Mouse (Mus musculus): Measurements from ENCODE around the gene Rnf212b. TPM values are rescaled to one million over a fixed set of nuclear protein-coding genes. Genes with fewer than 3 reads are reported as not detected.

Rnf212b gene
- polyA plus RNA-seq, 1 experiment: not detected

DNA sequence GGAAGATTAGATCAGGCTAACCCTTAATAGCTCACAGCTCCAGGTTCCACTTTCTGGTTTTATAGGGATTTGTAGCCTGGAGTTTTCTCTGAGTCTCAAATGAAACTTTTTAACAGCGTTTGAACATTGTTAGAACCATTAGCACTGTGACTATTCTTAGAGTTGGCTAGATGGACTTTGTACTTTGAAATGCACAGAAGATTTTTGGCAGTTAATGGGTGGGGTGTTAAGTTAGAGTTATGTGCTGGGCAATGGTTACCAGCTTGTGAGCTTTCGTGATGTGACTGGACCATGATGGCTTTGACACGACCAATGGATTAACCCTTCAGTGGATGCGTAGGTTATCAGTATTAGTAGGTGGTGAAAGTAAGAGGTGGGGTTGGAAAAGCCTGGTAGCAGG is 7.8 kb upstream of the Rnf212b start:
- Histone ChIP-seq H3K4me3 (replicated peaks; ENCODE audit: control insufficient read depth, low read depth, low read length) (no peak overlapping the region), H3K4me1 (ENCODE audit: control insufficient read depth, insufficient read depth, low read length) (no peaks in the 10 kb centered on the region; the same call in 1 of the 2 replicates), H3K27ac (ENCODE audit: control insufficient read depth, insufficient read depth, low read depth, low read length, poor library complexity) (no peak overlapping the region)
- 80% methylated on average over 4 of the region's 4 CpGs for WGBS
- TF ChIP-seq CTCF (IDR thresholded peaks at IDR 0.05; ENCODE audit: control insufficient read depth, insufficient read depth, low read length) (no peak), POLR2A (IDR thresholded peaks at IDR 0.05; ENCODE audit: borderline replicate concordance, control insufficient read depth, low read depth, low read length) (no peak)

DNA sequence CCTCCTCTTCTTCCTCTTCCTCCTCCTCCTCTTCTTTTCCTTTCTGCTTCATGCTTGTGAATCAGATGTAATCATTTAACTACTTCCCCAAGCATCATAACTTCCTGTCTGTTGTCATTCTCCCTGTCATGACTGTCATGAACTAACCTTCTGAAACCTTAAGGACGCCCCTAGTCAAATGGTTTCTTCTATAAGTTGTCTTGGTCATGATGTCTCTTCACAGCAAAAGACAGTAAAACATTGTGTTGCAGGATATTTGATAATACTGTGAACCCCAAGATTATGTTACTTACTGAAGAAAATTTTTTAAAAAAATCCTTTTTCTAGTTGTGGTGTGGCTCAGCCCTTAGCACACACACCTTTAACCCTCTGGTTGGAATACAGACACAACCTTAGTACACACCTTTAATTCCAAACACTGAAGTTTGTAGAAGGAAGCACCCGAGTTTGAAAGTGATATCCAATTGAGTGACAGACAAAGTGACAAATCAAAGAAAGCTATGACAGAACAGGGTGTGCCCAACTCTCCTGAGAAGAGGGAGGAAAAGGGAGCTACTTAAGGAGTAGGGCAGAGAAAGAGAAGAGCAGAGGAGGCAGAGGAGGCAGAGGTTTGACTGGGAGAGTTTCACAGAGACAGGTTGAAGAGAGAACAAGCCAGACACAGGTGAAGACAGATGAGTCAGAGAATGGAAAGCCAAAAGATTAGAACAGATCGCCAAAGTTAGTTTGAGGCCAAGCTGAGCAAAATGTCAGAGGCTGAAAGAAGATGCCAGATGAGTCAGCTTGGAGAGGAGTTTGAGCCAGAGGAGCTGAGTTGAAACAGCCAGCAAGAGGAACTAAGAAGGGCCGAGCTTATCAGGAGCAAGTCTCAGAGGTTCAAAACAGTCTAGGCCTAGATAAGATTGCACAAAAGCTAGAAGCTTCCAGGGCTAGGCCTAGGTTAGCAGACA is 4.9 kb upstream of the Rnf212b start:
- TF ChIP-seq CTCF (IDR thresholded peaks at IDR 0.05; ENCODE audit: control insufficient read depth, insufficient read depth, low read length): no peak
- no peak for TF ChIP-seq POLR2A (IDR thresholded peaks at IDR 0.05; ENCODE audit: borderline replicate concordance, control insufficient read depth, low read depth, low read length)
- 26% methylated on average over 4 of the region's 4 CpGs for WGBS
- H3K27ac ChIP-seq (ENCODE audit: control insufficient read depth, insufficient read depth, low read depth, low read length, poor library complexity): no peak overlapping the region; the same call in 1 of the 2 replicates
- no peaks in the 10 kb centered on the region for H3K4me1 ChIP-seq (ENCODE audit: control insufficient read depth, insufficient read depth, low read length)
- H3K4me3 ChIP-seq (replicated peaks; ENCODE audit: control insufficient read depth, low read depth, low read length): no peak overlapping the region

DNA sequence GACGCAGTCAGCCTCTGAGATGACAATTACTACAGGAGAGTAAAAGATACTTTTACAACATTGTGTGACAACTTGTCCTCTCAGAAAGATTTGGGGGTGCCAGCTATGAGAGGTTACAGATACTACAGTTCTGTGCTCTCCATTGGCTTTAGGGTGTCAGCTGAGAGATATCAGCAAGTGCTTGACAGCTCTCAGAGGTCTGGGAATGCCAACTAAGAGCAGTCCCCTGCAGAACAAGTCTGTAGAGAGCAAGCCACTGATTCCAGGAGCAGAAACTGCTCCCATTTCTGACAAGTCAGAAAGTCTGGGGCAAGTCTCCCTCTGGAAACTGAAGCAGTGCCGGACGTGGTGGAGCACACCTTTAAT is 4.3 kb upstream of the Rnf212b start:
- Histone ChIP-seq H3K27ac (ENCODE audit: control insufficient read depth, insufficient read depth, low read depth, low read length, poor library complexity) (no peak overlapping the region), H3K4me1 (ENCODE audit: control insufficient read depth, insufficient read depth, low read length) (no peaks in the 10 kb centered on the region), H3K4me3 (replicated peaks; ENCODE audit: control insufficient read depth, low read depth, low read length) (no peak overlapping the region)
- TF ChIP-seq CTCF (IDR thresholded peaks at IDR 0.05; ENCODE audit: control insufficient read depth, insufficient read depth, low read length) (no peak), POLR2A (IDR thresholded peaks at IDR 0.05; ENCODE audit: borderline replicate concordance, control insufficient read depth, low read depth, low read length) (no peak)
- WGBS: 68% methylated on average over 3 of the region's 3 CpGs

DNA sequence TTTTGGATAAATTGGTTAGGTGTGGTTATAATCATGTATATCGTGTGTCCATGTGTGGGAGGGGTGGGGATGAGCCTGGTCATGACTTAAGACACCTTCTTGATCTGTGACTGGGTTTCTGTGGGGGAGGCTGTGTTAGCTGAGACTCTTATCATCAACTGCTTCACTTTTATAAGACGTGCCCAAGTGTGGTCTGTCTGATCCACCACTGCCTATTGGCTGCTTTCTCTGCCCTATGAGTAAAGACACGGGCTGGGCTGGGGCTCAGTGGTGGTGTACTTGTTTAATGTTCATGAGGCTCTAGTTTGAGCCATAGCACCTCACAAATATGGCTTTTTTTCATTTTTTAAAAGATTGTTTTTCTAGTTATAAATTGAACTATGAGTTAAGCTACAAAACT is 1.8 kb downstream of the Rnf212b start:
- Histone ChIP-seq H3K4me1 (ENCODE audit: control insufficient read depth, insufficient read depth, low read length) (no peaks in the 10 kb centered on the region), H3K27ac (ENCODE audit: control insufficient read depth, insufficient read depth, low read depth, low read length, poor library complexity) (no peak overlapping the region), H3K4me3 (replicated peaks; ENCODE audit: control insufficient read depth, low read depth, low read length) (no peak overlapping the region)
- WGBS: 52% methylated on average over 3 of the region's 3 CpGs
- TF ChIP-seq CTCF (IDR thresholded peaks at IDR 0.05; ENCODE audit: control insufficient read depth, insufficient read depth, low read length): no peak

DNA sequence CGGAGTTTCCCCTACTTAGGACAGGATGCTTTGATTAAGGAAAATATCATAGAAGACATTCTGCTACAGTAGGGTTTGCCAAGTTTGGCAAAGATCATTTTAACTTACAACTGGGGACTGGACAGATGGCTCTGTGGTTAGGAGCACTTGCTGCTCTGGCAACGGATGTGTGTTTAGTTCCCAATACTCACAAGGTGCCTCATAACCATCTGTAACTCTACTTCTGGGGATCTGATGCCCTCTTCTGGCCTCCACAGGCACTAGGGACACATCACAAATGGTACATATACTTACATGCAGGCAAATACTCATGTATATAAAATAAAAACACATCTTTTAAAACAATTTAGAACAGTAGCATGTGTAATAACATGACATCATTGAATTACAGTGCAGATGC is 3.9 kb downstream of the Rnf212b start:
- TF ChIP-seq CTCF (IDR thresholded peaks at IDR 0.05; ENCODE audit: control insufficient read depth, insufficient read depth, low read length) (no peak), POLR2A (IDR thresholded peaks at IDR 0.05; ENCODE audit: borderline replicate concordance, control insufficient read depth, low read depth, low read length) (no peak)
- no peaks in the 10 kb centered on the region for H3K4me1 ChIP-seq (ENCODE audit: control insufficient read depth, insufficient read depth, low read length)
- no peak overlapping the region for H3K27ac ChIP-seq (ENCODE audit: control insufficient read depth, insufficient read depth, low read depth, low read length, poor library complexity)
- no peak overlapping the region for H3K4me3 ChIP-seq (replicated peaks; ENCODE audit: control insufficient read depth, low read depth, low read length)
- WGBS: 34% methylated on average over 2 of the region's 2 CpGs

DNA sequence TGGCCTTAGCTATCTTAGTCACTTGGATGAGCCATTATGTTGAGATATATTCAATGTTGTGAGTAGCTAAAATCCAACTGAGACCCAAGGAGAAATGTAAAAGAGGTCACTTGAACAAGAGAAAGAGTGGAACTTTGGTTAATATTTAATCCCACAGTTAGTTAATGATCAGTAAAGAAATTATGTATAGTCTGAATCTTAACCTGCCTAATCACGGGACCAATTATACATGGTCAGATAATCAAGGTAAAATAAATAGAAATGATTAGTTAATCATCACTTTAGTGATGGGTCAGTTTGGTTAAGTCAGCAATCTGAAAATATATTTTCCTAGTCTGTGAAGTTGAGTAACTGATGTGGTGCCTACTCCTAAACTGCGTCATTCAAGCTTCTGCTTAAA is 8.4 kb downstream of the Rnf212b start:
- 85% methylated on average over 2 of the region's 2 CpGs for WGBS
- TF ChIP-seq POLR2A (IDR thresholded peaks at IDR 0.05; ENCODE audit: borderline replicate concordance, control insufficient read depth, low read depth, low read length) (no peak), CTCF (IDR thresholded peaks at IDR 0.05; ENCODE audit: control insufficient read depth, insufficient read depth, low read length) (no peak)

DNA sequence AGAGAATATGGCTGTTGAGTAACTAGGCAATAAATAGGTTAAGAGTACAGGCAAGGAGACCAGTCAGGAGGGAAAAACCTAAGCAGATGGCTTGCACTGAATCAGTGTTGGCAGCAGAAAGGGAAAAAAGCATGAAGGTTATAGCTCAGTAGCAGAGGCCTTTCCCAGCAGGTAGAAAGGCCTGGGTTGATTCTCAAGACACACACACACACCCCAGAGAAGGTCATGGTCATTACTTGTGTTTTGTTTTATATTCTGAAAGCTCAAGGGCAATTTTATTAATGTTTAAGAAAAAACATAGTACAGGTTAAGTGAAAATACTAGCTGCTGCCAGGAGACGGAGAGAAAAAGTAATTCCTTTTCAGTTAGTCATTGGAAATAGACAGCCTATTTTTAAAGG is 9.8 kb downstream of the Rnf212b start:
- no peak overlapping the region for H3K27ac ChIP-seq (ENCODE audit: control insufficient read depth, insufficient read depth, low read depth, low read length, poor library complexity)
- no peak overlapping the region for H3K4me3 ChIP-seq (replicated peaks; ENCODE audit: control insufficient read depth, low read depth, low read length)
- TF ChIP-seq CTCF (IDR thresholded peaks at IDR 0.05; ENCODE audit: control insufficient read depth, insufficient read depth, low read length): no peak
- no peak for TF ChIP-seq POLR2A (IDR thresholded peaks at IDR 0.05; ENCODE audit: borderline replicate concordance, control insufficient read depth, low read depth, low read length)
- 86% methylated on average over 1 of the region's 1 CpGs for WGBS
- no peaks in the 10 kb centered on the region for H3K4me1 ChIP-seq (ENCODE audit: control insufficient read depth, insufficient read depth, low read length)

More for the DNA sequence above, 8.4 kb downstream of the Rnf212b start:
- no peak overlapping the region for H3K27ac ChIP-seq (ENCODE audit: control insufficient read depth, insufficient read depth, low read depth, low read length, poor library complexity)
- no peak overlapping the region for H3K4me3 ChIP-seq (replicated peaks; ENCODE audit: control insufficient read depth, low read depth, low read length)
- H3K4me1 ChIP-seq (ENCODE audit: control insufficient read depth, insufficient read depth, low read length): no peaks in the 10 kb centered on the region

DNA sequence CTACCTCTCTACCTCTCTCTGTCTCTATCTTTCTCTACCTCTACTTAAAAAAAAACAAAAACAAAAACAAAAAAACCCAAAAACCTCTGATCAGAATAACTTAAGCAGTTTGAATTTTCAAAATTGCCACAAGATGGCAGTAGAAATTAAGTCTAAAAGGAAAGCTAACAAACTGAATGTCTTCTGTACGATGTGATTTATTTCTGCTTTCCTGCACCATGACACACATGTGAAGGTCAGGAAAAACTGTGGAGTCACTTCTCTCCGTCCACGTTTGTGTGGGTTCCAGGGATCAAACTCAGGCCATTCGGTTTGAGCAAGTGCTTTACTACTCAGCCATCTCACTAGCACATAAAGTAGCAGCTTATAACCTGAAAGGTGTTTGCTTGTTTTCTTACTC is 29.5 kb downstream of the Rnf212b start:
- Histone ChIP-seq H3K27ac (ENCODE audit: control insufficient read depth, insufficient read depth, low read depth, low read length, poor library complexity) (no peak overlapping the region), H3K4me3 (replicated peaks; ENCODE audit: control insufficient read depth, low read depth, low read length) (no peak overlapping the region), H3K4me1 (ENCODE audit: control insufficient read depth, insufficient read depth, low read length) (no peaks in the 10 kb centered on the region; the same call in 1 of the 2 replicates)
- TF ChIP-seq CTCF (IDR thresholded peaks at IDR 0.05; ENCODE audit: control insufficient read depth, insufficient read depth, low read length) (peak; percentile 15; the same call in 1 of the 2 replicates), POLR2A (IDR thresholded peaks at IDR 0.05; ENCODE audit: borderline replicate concordance, control insufficient read depth, low read depth, low read length) (no peak)
- WGBS: 0% methylated on average over 4 of the region's 4 CpGs

All from bone marrow, adult 2 months (tissue).